Mouse (Mus musculus) lung, adult 2 months (tissue): ENCODE results near the gene Gm49387.

ENCODE experiments used
- CTCF ChIP-seq: fragments of 200-500 bp; IDR thresholded peaks from 2 replicates; pipeline ENCODE4 v1.5.1; 2011; ENCODE audit warnings: mild to moderate bottlenecking, low read length, control low read depth; ENCODE audit not compliant: insufficient read depth
- POLR2A ChIP-seq: fragments of 200-500 bp; IDR thresholded peaks from 2 replicates; pipeline ENCODE4 v1.6.1; 2011; ENCODE audit warnings: low read depth, mild to moderate bottlenecking, control low read depth, low read length, borderline replicate concordance; ENCODE audit errors: extremely low read depth

- TF ChIP-seq POLR2A (no peak), CTCF (no peak)
Measured at GRCm38 (mm10) chr14:31543885-31544442, 96.7 kb downstream of the Gm49387 start.
